Mouse (Mus musculus) left cerebral cortex, postnatal 25 days (tissue): ENCODE measurements around the gene Ces2a. TPM values are rescaled to one million over a fixed set of nuclear protein-coding genes. Genes with fewer than 3 reads are reported as not detected.
A peak's percentile ranks its signal among the peaks of the same experiment; 100 is the strongest.

ENCODE experiments used
- DNase-seq, 2 experiments: peaks; one replicate each; pipeline ENCODE4 v3.0.0; 2022; ENCODE audit warnings: low spot score in 2 of 2, mixed read lengths in 1 of 2
- intact Hi-C: fragments of 180-260 bp; cut with DNase I; formaldehyde crosslinking; loops from one replicate; pipeline ENCODE4 v1.15.1; 2025
- total RNA-seq, 2 experiments: library from RNA; stranded (reverse); gene quantifications; 2 replicates each; pipeline ENCODE4 v1.2.3; 2021

Ces2a gene
- not detected for total RNA-seq

DNA sequence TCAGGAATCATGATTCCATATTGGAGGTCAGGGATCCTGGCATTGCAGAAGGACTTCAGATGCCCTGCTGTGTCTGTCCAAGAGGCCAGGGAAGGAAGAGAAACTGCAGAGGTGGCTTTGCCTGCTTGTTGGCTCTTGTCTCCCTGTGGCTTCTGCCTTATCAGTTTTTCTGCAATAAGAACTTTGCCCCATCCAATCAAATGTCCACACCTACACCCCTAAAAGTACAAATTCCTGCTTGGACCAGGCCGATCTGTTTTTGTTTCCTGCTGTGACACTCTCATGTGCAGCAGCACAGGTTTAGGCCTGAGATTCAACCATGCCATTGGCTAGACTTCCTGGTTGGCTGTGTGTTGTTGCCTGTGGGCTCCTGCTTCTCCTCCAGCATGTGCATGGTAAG, at the start of gene Ces2a:
Gene Ces2a (plus strand): TSS at position 251 of the 400 bp plus-strand sequence.
- intact Hi-C loops, result no loop called here
- no peak for DNase-seq

DNA sequence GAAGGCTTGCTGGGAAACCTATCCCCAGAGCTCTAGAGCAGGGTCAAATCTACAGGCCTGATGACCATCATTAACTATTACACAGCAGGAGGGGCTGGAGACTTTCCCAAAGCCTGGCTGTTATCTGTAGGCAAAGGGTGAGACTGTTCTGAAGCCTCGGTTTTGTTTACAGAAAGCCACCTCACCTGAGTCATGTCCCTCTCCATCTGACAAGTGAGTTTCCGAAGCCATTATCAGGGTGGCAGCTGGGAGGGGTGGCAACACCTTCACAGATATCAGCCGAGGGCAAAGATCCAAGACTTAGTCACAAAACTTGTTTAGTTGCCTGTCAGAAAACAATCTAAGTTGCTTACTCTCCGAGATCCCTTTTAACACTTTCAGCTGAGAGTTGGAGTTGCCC, 45.4 kb upstream of the Ces2a start:
- no peak for DNase-seq
- intact Hi-C loops, result no loop called here

DNA sequence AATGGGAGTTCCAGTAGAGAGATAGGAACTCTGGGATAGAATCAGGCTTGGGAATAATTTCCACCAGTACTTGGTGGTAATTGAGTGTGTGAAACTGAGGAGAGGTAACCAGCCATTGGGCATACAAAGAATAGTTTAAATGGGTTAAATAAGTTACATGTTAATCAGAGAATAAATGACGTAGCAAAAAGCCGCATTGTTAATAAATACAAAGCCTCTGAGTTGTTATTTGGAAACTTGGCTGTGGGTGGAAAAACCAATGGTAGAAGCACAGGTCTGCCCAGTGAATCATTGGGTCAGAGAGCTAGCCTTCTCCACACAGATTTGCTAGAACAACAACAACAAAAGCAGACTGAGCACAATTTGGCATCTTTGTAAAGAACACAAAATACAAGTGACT, 35.2 kb upstream of the Ces2a start:
- intact Hi-C loops, result no loop called here

DNA sequence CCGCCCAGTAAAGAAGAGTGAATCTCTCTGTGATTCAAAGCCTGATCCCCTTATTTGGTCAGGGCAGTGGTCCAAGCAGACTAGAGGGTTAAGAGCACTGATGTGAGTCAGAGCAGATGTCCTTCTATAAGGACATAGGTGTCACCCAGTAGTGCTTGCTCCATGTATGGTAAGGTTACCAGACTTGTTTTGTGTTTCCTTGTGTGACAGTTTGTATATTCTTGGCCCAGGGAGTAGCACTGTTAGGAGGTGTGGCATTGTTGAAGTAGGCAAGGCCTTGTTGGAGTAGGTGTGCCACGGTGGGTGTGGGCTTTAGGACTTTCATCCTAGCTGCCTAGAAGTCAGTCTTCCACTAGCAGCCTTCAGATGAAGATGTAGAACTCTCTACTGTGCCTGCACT, 31.9 kb upstream of the Ces2a start:
- intact Hi-C loops, result no loop called here
- DNase-seq, result no peak

More for the DNA sequence above, 35.2 kb upstream of the Ces2a start:
- no peak for DNase-seq

GRCm38 (mm10) chr8:104721166-104721565, 12.6 kb upstream of the Ces2a start:
- intact Hi-C loops, result no loop called here
- DNase-seq, result no peak

- intact Hi-C loops, result no loop called here
- DNase-seq, result no peak
Measured at GRCm38 (mm10) chr8:104731451-104731850, 2.4 kb upstream of the Ces2a start.

- intact Hi-C loops, result no loop called here
Measured at GRCm38 (mm10) chr8:104731969-104732368, 1.8 kb upstream of the Ces2a start.

GRCm38 (mm10) chr8:104742039-104742438, 8.2 kb downstream of the Ces2a start:
- no peak for DNase-seq
- intact Hi-C loops, result no loop called here

More at GRCm38 (mm10) chr8:104731969-104732368, 1.8 kb upstream of the Ces2a start:
- no peak for DNase-seq

DNA sequence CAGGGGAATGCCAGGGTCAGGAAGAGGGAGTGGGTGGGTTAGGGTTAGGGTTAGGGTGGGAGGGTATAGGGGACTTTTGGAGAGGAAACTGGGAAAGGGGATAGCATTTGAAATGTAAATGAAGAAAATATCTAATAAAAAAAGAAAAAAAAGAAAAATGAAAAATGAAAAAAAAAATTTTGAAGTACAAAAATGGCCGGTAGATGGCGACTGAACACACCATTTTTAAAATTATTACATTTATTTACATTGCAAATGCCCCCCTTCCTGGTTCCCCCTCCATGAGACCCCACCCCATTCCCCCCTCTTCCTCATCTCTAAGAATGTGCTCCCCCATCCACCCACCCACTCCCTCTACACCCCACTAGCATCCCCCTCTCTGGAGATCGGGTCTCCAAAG, 9.6 kb downstream of the Ces2a start:
- intact Hi-C loops, result no loop called here
- no peak for DNase-seq

DNA sequence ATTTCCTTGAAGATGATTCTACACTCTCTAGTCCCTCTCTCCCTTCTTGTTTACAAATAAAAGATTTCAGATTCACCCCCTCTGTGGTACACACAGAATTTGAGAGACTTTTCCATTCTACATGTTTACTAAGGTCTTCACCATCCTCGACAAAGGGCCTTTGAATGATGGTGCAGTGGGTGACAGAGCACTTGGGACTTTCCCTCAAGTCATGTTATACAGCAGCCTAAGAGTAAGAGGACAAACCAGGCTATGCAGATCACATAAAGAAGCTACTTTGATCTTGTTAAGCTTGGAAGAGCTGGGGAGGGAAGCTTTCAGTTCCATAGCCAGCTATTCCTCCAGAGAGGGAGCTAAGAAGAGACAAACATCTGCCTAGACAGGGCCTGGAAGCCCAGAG, 19.0 kb downstream of the Ces2a start:
- intact Hi-C loops, result loop anchor here (10.0 kb wide), 1 partner anchor 462 kb away; no protein-coding TSS in a partner anchor
- DNase-seq, result no peak

- DNase-seq, result no peak
- intact Hi-C loops, result loop anchor here (10.0 kb wide), 1 partner anchor 457 kb away; no protein-coding TSS in a partner anchor
Measured at GRCm38 (mm10) chr8:104757621-104758020, 23.8 kb downstream of the Ces2a start.

DNA sequence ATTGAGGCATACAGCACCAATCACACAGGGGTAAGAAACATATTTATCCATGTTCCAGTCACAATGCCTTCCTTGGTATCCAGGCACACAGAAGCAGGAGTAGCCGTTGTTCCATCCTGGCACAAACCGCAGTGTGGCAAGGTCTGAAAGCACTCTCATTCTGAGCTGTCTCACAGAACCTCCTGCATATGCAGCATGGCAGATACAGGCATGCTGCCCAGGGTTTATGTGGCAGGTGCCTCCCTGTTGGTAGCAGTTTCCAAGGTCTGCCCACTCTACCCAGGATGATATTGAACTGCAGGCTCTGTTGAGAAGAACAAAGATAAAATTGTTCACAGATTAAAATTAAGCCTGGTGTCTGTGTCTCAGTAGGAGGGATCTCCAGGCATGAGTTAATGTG, 24.4 kb downstream of the Ces2a start:
- peak in 1 of 2 experiments; percentile 44 for DNase-seq
- intact Hi-C loops, result loop anchor here (10.0 kb wide), 1 partner anchor 457 kb away; no protein-coding TSS in a partner anchor

- DNase-seq, result no peak
Measured at GRCm38 (mm10) chr8:104761126-104761525, 27.3 kb downstream of the Ces2a start.

GRCm38 (mm10) chr8:104766485-104766884, 32.7 kb downstream of the Ces2a start:
- no peak for DNase-seq
- intact Hi-C loops, result no loop called here

More at GRCm38 (mm10) chr8:104761126-104761525, 27.3 kb downstream of the Ces2a start:
- intact Hi-C loops, result no loop called here

- DNase-seq, result no peak
- intact Hi-C loops, result no loop called here
Measured at GRCm38 (mm10) chr8:104770365-104770764, 36.6 kb downstream of the Ces2a start.

GRCm38 (mm10) chr8:104787049-104787448, 53.2 kb downstream of the Ces2a start:
- peak; percentile 11 to 78 for DNase-seq
- intact Hi-C loops, result no loop called here

DNA sequence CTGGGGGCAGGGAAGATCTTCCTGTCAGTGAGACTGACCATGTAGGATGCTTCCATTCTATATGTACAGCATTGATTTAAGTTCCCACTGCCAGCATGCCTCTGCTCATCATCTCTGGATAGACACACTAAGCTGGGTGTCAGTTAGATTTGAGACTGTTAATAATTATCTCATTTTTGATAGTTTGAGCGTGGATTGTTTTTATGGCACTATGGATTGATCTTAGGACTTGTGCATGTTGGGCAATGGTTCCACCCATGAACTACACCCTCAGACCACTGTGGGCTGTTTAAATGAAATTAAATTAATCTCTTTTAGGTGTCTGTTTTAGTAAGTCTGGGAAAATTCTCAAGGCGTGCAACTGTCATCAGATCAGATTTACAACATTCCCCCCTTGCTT, 55.1 kb downstream of the Ces2a start:
- intact Hi-C loops, result no loop called here
- no peak for DNase-seq

- intact Hi-C loops, result no loop called here
- DNase-seq, result no peak
Measured at GRCm38 (mm10) chr8:104789886-104790680, 56.3 kb downstream of the Ces2a start.
